Mouse (Mus musculus): Measurements from ENCODE around the gene Fam107a. TPM values are rescaled to one million over a fixed set of nuclear protein-coding genes. Genes with fewer than 3 reads are reported as not detected.
"Not testable (repeated sequence)": the region's sequence is repeated elsewhere in the genome, so short reads cannot be mapped to it uniquely, and the experiment has no call there.

Gene Fam107a
- polyA plus RNA-seq, 1 experiment from 2014 or later = 4.0 TPM

- ATAC-seq (ENCODE audit: low FRiP score, low TSS enrichment); H3K36me3 ChIP-seq (ENCODE audit: control insufficient read depth, insufficient read depth, low read length); H3K27me3 ChIP-seq (ENCODE audit: control insufficient read depth, insufficient read depth, low read length); H3K9ac ChIP-seq (ENCODE audit: low read depth, low read length); H3K9me3 ChIP-seq (ENCODE audit: control insufficient read depth, low read length); H3K4me1 ChIP-seq (ENCODE audit: control insufficient read depth, insufficient read depth, low read length); H3K4me2 ChIP-seq (replicated peaks; ENCODE audit: low read depth, low read length); H3K27ac ChIP-seq (ENCODE audit: low read depth, low read length); H3K4me3 ChIP-seq (ENCODE audit: low read length): not testable (repeated sequence)
- 87% methylated on average over 8 of the region's 8 CpGs for WGBS
Measured at GRCm38 (mm10) chr14:8271281-8271680, 46.5 kb downstream of the Fam107a start.

GRCm38 (mm10) chr14:8264378-8264777 lies 53.4 kb downstream of the Fam107a start:
- 98% methylated on average over 1 of the region's 1 CpGs for WGBS
- Histone ChIP-seq H3K27me3 (ENCODE audit: control insufficient read depth, insufficient read depth, low read length) (no peaks in the 10 kb centered on the region), H3K4me1 (ENCODE audit: control insufficient read depth, insufficient read depth, low read length) (no peaks in the 10 kb centered on the region), H3K4me3 (ENCODE audit: low read length) (no peak overlapping the region), H3K4me2 (replicated peaks; ENCODE audit: low read depth, low read length) (no peak overlapping the region), H3K9ac (ENCODE audit: low read depth, low read length) (no peak overlapping the region), H3K9me3 (ENCODE audit: control insufficient read depth, low read length) (no peaks in the 10 kb centered on the region), H3K27ac (ENCODE audit: low read depth, low read length) (no peak overlapping the region), H3K36me3 (ENCODE audit: control insufficient read depth, insufficient read depth, low read length) (no peaks in the 10 kb centered on the region)
- ATAC-seq (ENCODE audit: low FRiP score, low TSS enrichment) = no peak

- no peaks in the 10 kb centered on the region for H3K27me3 ChIP-seq (ENCODE audit: control insufficient read depth, insufficient read depth, low read length)
- no peaks in the 10 kb centered on the region for H3K36me3 ChIP-seq (ENCODE audit: control insufficient read depth, insufficient read depth, low read length)
- 50% methylated on average over 1 of the region's 1 CpGs for WGBS
- no peak overlapping the region for H3K4me3 ChIP-seq (ENCODE audit: low read length)
- H3K4me2 ChIP-seq (replicated peaks; ENCODE audit: low read depth, low read length) = no peak overlapping the region
- H3K9me3 ChIP-seq (ENCODE audit: control insufficient read depth, low read length) = no peaks in the 10 kb centered on the region
- H3K4me1 ChIP-seq (ENCODE audit: control insufficient read depth, insufficient read depth, low read length) = no peaks in the 10 kb centered on the region
- H3K27ac ChIP-seq (ENCODE audit: low read depth, low read length) = no peak overlapping the region
- ATAC-seq (ENCODE audit: low FRiP score, low TSS enrichment) = no peak
- H3K9ac ChIP-seq (ENCODE audit: low read depth, low read length) = no peak overlapping the region
Measured at GRCm38 (mm10) chr14:8262242-8262641, 55.6 kb downstream of the Fam107a start.

- Histone ChIP-seq H3K27me3 (ENCODE audit: control insufficient read depth, insufficient read depth, low read length) (no peaks in the 10 kb centered on the region), H3K4me1 (ENCODE audit: control insufficient read depth, insufficient read depth, low read length) (no peaks in the 10 kb centered on the region), H3K4me3 (ENCODE audit: low read length) (no peak overlapping the region), H3K27ac (ENCODE audit: low read depth, low read length) (no peak overlapping the region), H3K9ac (ENCODE audit: low read depth, low read length) (no peak overlapping the region), H3K36me3 (ENCODE audit: control insufficient read depth, insufficient read depth, low read length) (no peaks in the 10 kb centered on the region), H3K9me3 (ENCODE audit: control insufficient read depth, low read length) (no peaks in the 10 kb centered on the region), H3K4me2 (replicated peaks; ENCODE audit: low read depth, low read length) (no peak overlapping the region)
- 73% methylated on average over 5 of the region's 5 CpGs for WGBS
- no peak for ATAC-seq (ENCODE audit: low FRiP score, low TSS enrichment)
Measured at GRCm38 (mm10) chr14:8260214-8260613, 57.6 kb downstream of the Fam107a start.

GRCm38 (mm10) chr14:8259166-8259565 lies 58.7 kb downstream of the Fam107a start, which contains the start of gene Acox2:
Gene Acox2, minus strand, starts transcription at chr14:8259353.
- Histone ChIP-seq H3K4me3 (ENCODE audit: low read length) (no peak within 1 kb of the TSS), H3K27ac (ENCODE audit: low read depth, low read length) (no peak within 1 kb of the TSS), H3K4me1 (ENCODE audit: control insufficient read depth, insufficient read depth, low read length) (no peaks in the 10 kb centered on the region), H3K36me3 (ENCODE audit: control insufficient read depth, insufficient read depth, low read length) (no peaks in the 10 kb centered on the region), H3K9me3 (ENCODE audit: control insufficient read depth, low read length) (no peaks in the 10 kb centered on the region), H3K4me2 (replicated peaks; ENCODE audit: low read depth, low read length) (no peak within 1 kb of the TSS), H3K9ac (ENCODE audit: low read depth, low read length) (no peak within 1 kb of the TSS; the same call in 1 of the 2 replicates), H3K27me3 (ENCODE audit: control insufficient read depth, insufficient read depth, low read length) (no peaks in the 10 kb centered on the region)
- no peak for ATAC-seq (ENCODE audit: low FRiP score, low TSS enrichment)
- WGBS = 89% methylated on average over 3 of the region's 3 CpGs

GRCm38 (mm10) chr14:8258752-8259151 lies 59.1 kb downstream of the Fam107a start:
- Histone ChIP-seq H3K9ac (ENCODE audit: low read depth, low read length) (no peak overlapping the region; the same call in 1 of the 2 replicates), H3K9me3 (ENCODE audit: control insufficient read depth, low read length) (no peaks in the 10 kb centered on the region), H3K27me3 (ENCODE audit: control insufficient read depth, insufficient read depth, low read length) (no peaks in the 10 kb centered on the region), H3K4me2 (replicated peaks; ENCODE audit: low read depth, low read length) (no peak overlapping the region), H3K4me1 (ENCODE audit: control insufficient read depth, insufficient read depth, low read length) (no peaks in the 10 kb centered on the region), H3K36me3 (ENCODE audit: control insufficient read depth, insufficient read depth, low read length) (no peaks in the 10 kb centered on the region), H3K27ac (ENCODE audit: low read depth, low read length) (no peak overlapping the region), H3K4me3 (ENCODE audit: low read length) (no peak overlapping the region)
- no peak for ATAC-seq (ENCODE audit: low FRiP score, low TSS enrichment)
- 79% methylated on average over 3 of the region's 3 CpGs for WGBS

- H3K27me3 ChIP-seq (ENCODE audit: control insufficient read depth, insufficient read depth, low read length) = no peaks in the 10 kb centered on the region
- no peaks in the 10 kb centered on the region for H3K36me3 ChIP-seq (ENCODE audit: control insufficient read depth, insufficient read depth, low read length)
- no peak for ATAC-seq (ENCODE audit: low FRiP score, low TSS enrichment)
- H3K9ac ChIP-seq (ENCODE audit: low read depth, low read length) = no peak overlapping the region
- H3K4me3 ChIP-seq (ENCODE audit: low read length) = no peak overlapping the region
- H3K4me1 ChIP-seq (ENCODE audit: control insufficient read depth, insufficient read depth, low read length) = no peaks in the 10 kb centered on the region
- no peak overlapping the region for H3K4me2 ChIP-seq (replicated peaks; ENCODE audit: low read depth, low read length)
- WGBS = 56% methylated on average over 3 of the region's 3 CpGs
- H3K27ac ChIP-seq (ENCODE audit: low read depth, low read length) = no peak overlapping the region
- no peaks in the 10 kb centered on the region for H3K9me3 ChIP-seq (ENCODE audit: control insufficient read depth, low read length)
Measured at GRCm38 (mm10) chr14:8258335-8258627, 59.5 kb downstream of the Fam107a start.

GRCm38 (mm10) chr14:8257521-8258334 lies 60.1 kb downstream of the Fam107a start:
- H3K4me2 ChIP-seq (replicated peaks; ENCODE audit: low read depth, low read length) = no peak overlapping the region
- no peaks in the 10 kb centered on the region for H3K4me1 ChIP-seq (ENCODE audit: control insufficient read depth, insufficient read depth, low read length)
- no peak overlapping the region for H3K4me3 ChIP-seq (ENCODE audit: low read length)
- H3K9ac ChIP-seq (ENCODE audit: low read depth, low read length) = no peak overlapping the region
- ATAC-seq (ENCODE audit: low FRiP score, low TSS enrichment) = no peak
- no peaks in the 10 kb centered on the region for H3K27me3 ChIP-seq (ENCODE audit: control insufficient read depth, insufficient read depth, low read length)
- WGBS = 55% methylated on average over 7 of the region's 7 CpGs
- no peaks in the 10 kb centered on the region for H3K36me3 ChIP-seq (ENCODE audit: control insufficient read depth, insufficient read depth, low read length)
- H3K27ac ChIP-seq (ENCODE audit: low read depth, low read length) = no peak overlapping the region
- no peaks in the 10 kb centered on the region for H3K9me3 ChIP-seq (ENCODE audit: control insufficient read depth, low read length)

GRCm38 (mm10) chr14:8256881-8257280 lies 60.9 kb downstream of the Fam107a start:
- Histone ChIP-seq H3K36me3 (ENCODE audit: control insufficient read depth, insufficient read depth, low read length) (no peaks in the 10 kb centered on the region), H3K9me3 (ENCODE audit: control insufficient read depth, low read length) (no peaks in the 10 kb centered on the region), H3K27me3 (ENCODE audit: control insufficient read depth, insufficient read depth, low read length) (no peaks in the 10 kb centered on the region), H3K9ac (ENCODE audit: low read depth, low read length) (no peak overlapping the region), H3K4me2 (replicated peaks; ENCODE audit: low read depth, low read length) (no peak overlapping the region), H3K4me1 (ENCODE audit: control insufficient read depth, insufficient read depth, low read length) (no peaks in the 10 kb centered on the region), H3K4me3 (ENCODE audit: low read length) (no peak overlapping the region), H3K27ac (ENCODE audit: low read depth, low read length) (no peak overlapping the region)
- ATAC-seq (ENCODE audit: low FRiP score, low TSS enrichment) = no peak
- WGBS = 64% methylated on average over 5 of the region's 5 CpGs
